Comparison of ENCODE assay signal across 8 mouse cellular contexts in genomic region chr9:52098600-52098999, GRCm38 (mm10). TPM values are rescaled to one million over a fixed set of nuclear protein-coding genes. Genes with fewer than 3 reads are reported as not detected.
DNase-seq lines count a peak whose midpoint lies in the region; ATAC-seq lines count a peak whose summit lies in the region.

No protein-coding gene starts in this region.

- H3K9me3 ChIP-seq in hindbrain, embryonic 16.5 days (ENCODE audit: control insufficient read depth, low read length): no peaks in the 10 kb centered on the region
- no peaks in the 10 kb centered on the region for H3K9me3 ChIP-seq in megakaryocyte, embryonic 14.5 days

- peak; percentile 69 for ATAC-seq in hindbrain, embryonic 16.5 days

- no peak overlapping the region for H3K9ac ChIP-seq in hindbrain, embryonic 16.5 days (ENCODE audit: low read depth, low read length)

- H3K4me2 ChIP-seq in hindbrain, embryonic 16.5 days (ENCODE audit: low read length): no peak overlapping the region

- H3K4me3 ChIP-seq in hindbrain, embryonic 16.5 days (ENCODE audit: low read length): no peak overlapping the region
- peak overlapping the region; percentile 69 for H3K4me3 ChIP-seq in megakaryocyte, embryonic 14.5 days (replicated peaks)

- 2% methylated on average over 7 of the region's 7 CpGs for WGBS in hindbrain, embryonic 16.5 days

- H3K27me3 ChIP-seq in hindbrain, embryonic 16.5 days (replicated peaks; ENCODE audit: control insufficient read depth, insufficient read depth, low read length): no peaks in the 10 kb centered on the region
- H3K27me3 ChIP-seq in megakaryocyte, embryonic 14.5 days (replicated peaks): peaks cover 27% of the 10 kb centered on the region

- H3K4me1 ChIP-seq in hindbrain, embryonic 16.5 days (ENCODE audit: control insufficient read depth, insufficient read depth, low read depth, low read length): no peaks in the 10 kb centered on the region; the same call in 1 of the 2 replicates
- peaks cover 41% of the 10 kb centered on the region for H3K4me1 ChIP-seq in megakaryocyte, embryonic 14.5 days

- no peak overlapping the region for H3K27ac ChIP-seq in hindbrain, embryonic 16.5 days (ENCODE audit: low read depth, low read length)

- no peaks in the 10 kb centered on the region for H3K36me3 ChIP-seq in hindbrain, embryonic 16.5 days (ENCODE audit: control insufficient read depth, insufficient read depth, low read length)
- no peaks in the 10 kb centered on the region for H3K36me3 ChIP-seq in megakaryocyte, embryonic 14.5 days (replicated peaks; ENCODE audit: low read length)

- peak; percentile 73 for DNase-seq in NIH3T3 (ENCODE audit: low read depth)
- peak; percentile 81 for DNase-seq in cerebellum, adult 8-10 months
- peak; percentile 42 to 73 for DNase-seq in frontal cortex, postnatal 10 days (ENCODE audit: low spot score in 2 of 2)
- peak; percentile 78 to 80 for DNase-seq in layer of hippocampus, postnatal 36 days
- DNase-seq in right cerebral cortex, adult 2 months (ENCODE audit: low spot score in 2 of 2): peak; percentile 86 to 88
- DNase-seq in urinary bladder, postnatal 25 days (ENCODE audit: low spot score): peak; percentile 76

RNA-seq across cellular contexts. Expression of gene Rdx, which starts 51.6 kb away (rescaled TPM):
- polyA plus RNA-seq in hindbrain, embryonic 16.5 days (2015; fragmentation: Nextera tagmentation; extraction: Ambion mirVana): 70.7 and 71.5 TPM in 2 replicates
- 10 to 100 TPM; 55.9 to 57.2 TPM for total RNA-seq in layer of hippocampus, postnatal 36 days (2021)
- 3.5 and 13.4 TPM in 2 replicates for polyA plus RNA-seq in megakaryocyte, embryonic 14.5 days (2012; ENCODE audit: insufficient read depth, low replicate concordance)
